Mouse (Mus musculus): Measurements from ENCODE around the gene Pdgfa.

- TF ChIP-seq CTCF (IDR thresholded peaks at IDR 0.05; ENCODE audit: control insufficient read depth, insufficient read depth, insufficient read length) (no peak), USF1 (IDR thresholded peaks at IDR 0.05; ENCODE audit: low read depth) (no peak), MYOG (IDR thresholded peaks at IDR 0.05; ENCODE audit: control insufficient read depth, extremely low read depth, insufficient read length) (no peak), MYOD1 (IDR thresholded peaks at IDR 0.05; ENCODE audit: control insufficient read depth, insufficient read length, low read depth) (no peak)
Measured at GRCm38 (mm10) chr5:138947487-138947886, 49.7 kb downstream of the Pdgfa start.

All from C2C12 (cell line).